Mouse (Mus musculus) urinary bladder, adult 18-20 months (tissue): ENCODE results near the gene Mapk8ip2.
"Not testable (repeated sequence)": the region's sequence is repeated elsewhere in the genome, so short reads cannot be mapped to it uniquely, and the experiment has no call there.

Experiments used
- DNase-seq, 2 experiments: peaks; one replicate each; pipeline ENCODE4 v3.0.0; 2022; ENCODE audit warnings: low spot score in 2 of 2, mixed read lengths in 2 of 2

The Mapk8ip2 gene

DNA sequence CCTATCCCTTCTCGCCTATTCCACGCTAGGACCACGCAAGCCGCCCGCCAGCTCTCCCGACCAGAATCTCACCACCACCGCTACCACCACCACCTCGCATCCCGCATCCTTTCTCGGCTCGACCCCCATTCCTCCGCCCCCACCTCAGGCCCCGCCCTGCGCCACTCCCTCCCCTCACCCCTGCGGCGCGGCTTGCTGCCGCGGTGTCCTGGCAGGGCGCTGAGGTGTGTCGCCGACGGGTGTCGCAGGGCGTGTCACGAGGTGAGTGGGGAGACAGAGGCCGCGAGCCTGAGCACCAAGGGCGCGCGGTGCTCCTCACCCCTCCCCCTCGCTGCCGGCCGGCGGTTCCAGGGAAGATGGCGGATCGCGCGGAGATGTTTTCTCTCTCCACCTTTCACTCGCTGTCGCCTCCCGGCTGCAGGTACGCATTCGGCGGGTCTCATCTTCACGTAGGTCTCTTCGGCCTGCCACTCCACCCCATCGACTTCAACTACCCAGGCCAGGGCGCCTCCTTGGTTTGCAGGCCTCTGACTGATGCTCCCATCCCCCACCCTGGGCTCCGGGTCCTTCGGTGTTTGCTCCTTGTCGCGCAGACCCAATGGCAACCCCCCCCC is at the start of gene Mapk8ip2:
Gene Mapk8ip2 (plus strand): TSS at position 49 of the 614 bp plus-strand sequence.
- DNase-seq, result no peak

DNA sequence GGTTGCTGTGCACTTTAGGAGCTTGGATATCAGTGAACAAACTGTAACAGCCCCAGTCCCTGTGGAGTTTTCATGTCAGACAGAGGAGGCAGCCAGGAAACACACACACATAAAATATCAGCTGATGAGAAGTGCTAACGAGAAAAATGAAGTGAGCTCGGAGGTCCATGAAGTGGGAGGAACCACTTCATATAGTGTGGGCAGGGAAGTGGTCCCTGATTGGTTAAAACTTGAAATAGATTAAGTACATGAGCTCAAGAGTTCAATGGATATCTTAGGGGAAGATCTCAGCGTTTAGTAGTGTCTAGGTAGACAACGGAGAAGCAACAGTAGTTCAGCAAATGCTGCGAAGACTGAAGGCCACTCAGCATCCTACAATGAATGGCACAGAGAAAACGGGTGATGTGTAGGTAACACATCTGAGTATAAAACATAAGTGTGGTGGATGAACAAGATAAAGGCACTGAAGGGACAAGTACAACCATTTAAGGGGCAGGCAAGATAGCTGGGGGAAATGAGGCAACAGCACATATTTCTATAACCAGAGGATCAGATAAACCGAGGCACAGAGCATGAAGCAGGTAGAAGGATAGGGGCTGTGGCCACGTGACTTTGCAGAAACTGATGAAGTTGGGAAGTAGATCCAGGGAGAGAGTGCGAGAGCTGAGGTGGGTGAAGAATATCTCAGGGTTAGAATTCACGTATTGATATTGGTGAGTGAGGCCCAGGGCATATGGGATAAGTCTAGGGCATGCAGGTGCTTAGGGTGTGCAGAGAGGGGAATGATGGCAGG is 48.7 kb upstream of the Mapk8ip2 start:
- no peak for DNase-seq

- DNase-seq, result no peak
Measured at GRCm38 (mm10) chr15:89406691-89407090, 47.0 kb upstream of the Mapk8ip2 start.

- DNase-seq, result no peak
Measured at GRCm38 (mm10) chr15:89410118-89410517, 43.6 kb upstream of the Mapk8ip2 start, which contains the start of gene Syce3. TSS of gene Syce3 (minus strand) at chr15:89410503.

DNA sequence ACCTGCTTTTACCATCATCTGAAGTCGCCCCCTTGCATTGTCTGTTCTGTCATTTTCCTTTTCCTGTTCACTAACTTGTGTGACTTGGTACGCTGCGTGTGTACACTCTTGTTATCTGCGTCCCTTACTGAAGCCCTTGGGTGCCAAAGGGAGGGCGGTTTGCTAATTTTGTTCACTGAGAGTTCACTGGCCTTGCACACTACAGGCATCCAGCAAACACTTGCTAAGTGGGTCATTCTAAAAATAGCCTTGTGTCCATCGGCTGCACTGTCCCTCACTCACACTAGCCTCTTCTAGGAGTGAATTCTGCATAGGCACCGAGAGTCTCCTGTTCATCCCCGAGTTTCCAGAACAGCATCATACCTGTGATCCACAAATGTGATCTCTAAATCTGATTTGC is 38.4 kb upstream of the Mapk8ip2 start:
- no peak for DNase-seq

- DNase-seq, result no peak
Measured at GRCm38 (mm10) chr15:89421938-89422337, 31.8 kb upstream of the Mapk8ip2 start.

GRCm38 (mm10) chr15:89424621-89425020 is 29.1 kb upstream of the Mapk8ip2 start:
- DNase-seq, result no peak

DNA sequence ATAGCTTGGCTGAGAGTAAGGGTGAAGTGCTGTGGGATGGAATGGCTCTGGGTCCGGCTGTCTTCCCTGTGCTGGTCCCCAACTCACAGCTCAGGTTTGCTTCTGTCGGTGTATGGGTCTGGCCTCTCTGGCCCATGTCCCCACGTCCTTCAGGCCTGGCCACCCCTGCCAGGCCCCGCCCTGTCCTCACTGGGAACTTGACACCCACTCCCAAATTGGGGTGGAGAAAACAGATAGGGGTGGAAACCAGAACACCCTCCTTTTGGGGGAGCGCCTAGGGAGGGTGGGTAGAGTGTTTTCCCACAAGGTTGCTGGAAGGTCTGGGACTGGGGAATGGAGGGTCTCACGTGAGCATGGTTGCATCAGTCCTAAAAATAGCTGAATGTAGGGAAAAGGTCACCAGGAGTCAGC is 28.0 kb upstream of the Mapk8ip2 start, which contains the start of gene Cpt1b:
Gene Cpt1b (minus strand): TSS at position 153 of the 411 bp plus-strand sequence.
- DNase-seq, result no peak

GRCm38 (mm10) chr15:89426716-89427115 is 27.0 kb upstream of the Mapk8ip2 start:
- no peak for DNase-seq

- DNase-seq, result no peak
Measured at GRCm38 (mm10) chr15:89428136-89428790, 25.4 kb upstream of the Mapk8ip2 start.

GRCm38 (mm10) chr15:89428821-89429351 is 24.8 kb upstream of the Mapk8ip2 start:
- no peak for DNase-seq

- peak; percentile 85 to 89 for DNase-seq
Measured at GRCm38 (mm10) chr15:89429352-89430221, 24.1 kb upstream of the Mapk8ip2 start, which contains the start of the genes C730034F03Rik, Gm44502 and Chkb. TSS of gene C730034F03Rik (plus strand) at chr15:89429589. TSS of gene Gm44502 (minus strand) at chr15:89429696. TSS of gene Chkb (minus strand) at chr15:89429908.

GRCm38 (mm10) chr15:89430341-89430740 is 23.4 kb upstream of the Mapk8ip2 start:
- DNase-seq, result no peak

DNA sequence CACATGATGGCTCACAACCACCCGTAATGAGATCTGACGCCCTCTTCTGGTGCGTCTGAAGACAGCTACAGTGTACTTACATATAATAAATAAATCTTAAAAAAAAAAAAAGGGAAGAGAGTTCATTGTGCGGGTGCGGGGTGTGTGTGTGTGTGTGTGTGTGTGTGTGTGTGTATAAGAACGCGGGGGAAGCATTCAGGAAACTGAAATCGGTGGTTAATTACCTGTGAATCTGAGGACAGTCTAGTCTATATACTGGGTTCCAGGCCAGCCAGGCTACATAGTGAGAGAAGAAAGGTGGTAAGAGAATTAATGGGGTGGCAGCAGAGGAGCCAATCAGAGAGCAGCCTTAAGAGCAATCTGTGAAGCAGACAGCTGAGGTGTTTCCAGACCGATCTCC is 22.9 kb upstream of the Mapk8ip2 start:
- not testable (repeated sequence) for DNase-seq

GRCm38 (mm10) chr15:89431271-89431670 is 22.4 kb upstream of the Mapk8ip2 start:
- DNase-seq, result no peak

DNA sequence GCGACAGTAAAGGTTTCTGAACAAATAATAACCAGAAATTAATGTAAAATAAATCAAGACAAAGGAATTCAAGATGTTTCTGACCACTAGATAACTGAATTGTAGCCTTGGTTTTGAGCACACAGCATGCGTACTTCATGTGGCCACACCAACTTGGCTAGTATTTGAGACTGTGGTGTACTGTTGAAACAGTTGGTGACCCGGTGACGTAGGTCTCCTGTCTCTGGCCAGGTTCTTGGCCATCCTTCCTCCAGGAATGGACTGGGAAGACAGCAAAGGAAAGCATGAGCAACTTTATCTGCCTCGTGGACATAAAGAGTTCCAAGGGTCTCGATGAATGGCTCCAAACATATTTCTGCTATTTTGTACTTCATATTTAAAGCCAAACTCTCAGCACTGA is 21.9 kb upstream of the Mapk8ip2 start:
- DNase-seq, result no peak

DNA sequence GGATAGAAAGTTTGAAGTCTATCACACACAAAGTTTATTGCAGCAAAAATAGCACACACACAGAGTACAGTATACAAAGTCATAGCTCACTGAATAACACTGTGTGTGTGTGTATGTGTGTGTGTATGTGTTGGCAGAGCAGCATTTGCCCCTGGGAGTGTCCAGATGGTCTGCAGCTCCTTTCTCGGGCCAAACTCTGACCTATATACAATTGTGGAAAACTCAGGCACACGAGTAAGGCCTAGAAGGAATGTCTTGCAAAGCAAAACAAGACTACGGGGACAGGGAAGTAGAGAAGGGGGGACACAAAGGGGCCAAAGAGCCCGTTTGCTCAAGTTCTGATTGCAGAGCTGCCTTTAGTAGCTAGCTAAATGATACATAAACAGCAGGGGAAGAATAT is 20.8 kb upstream of the Mapk8ip2 start:
- no peak for DNase-seq

- DNase-seq, result no peak
Measured at GRCm38 (mm10) chr15:89434136-89434535, 19.6 kb upstream of the Mapk8ip2 start.

DNA sequence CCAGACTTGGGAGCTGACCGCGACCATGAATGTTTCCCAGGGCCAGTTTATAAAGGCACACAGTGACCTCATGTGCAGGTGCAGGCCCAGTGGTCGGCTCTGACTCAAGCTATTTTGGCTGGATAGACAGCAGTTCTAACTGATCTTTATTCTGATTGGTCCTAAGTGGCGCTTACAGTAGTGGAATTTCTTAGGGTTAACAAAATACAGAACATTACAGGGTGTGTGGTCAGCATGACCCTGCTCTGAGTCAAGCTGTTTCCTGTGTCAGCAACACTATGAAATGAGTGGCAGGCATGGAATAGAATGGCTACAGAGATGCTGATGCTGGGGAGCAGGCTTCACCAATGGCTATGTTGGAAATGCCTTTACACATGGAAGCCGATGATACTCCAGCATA is 17.8 kb upstream of the Mapk8ip2 start:
- no peak for DNase-seq

GRCm38 (mm10) chr15:89442486-89443070 is 11.1 kb upstream of the Mapk8ip2 start:
- no peak for DNase-seq
